Mouse (Mus musculus): ENCODE data around the gene Acmsd.
A peak's percentile ranks its signal among the peaks of the same experiment; 100 is the strongest.
"Not testable (repeated sequence)": the region's sequence is repeated elsewhere in the genome, so short reads cannot be mapped to it uniquely, and the experiment has no call there.

Gene Acmsd

DNA sequence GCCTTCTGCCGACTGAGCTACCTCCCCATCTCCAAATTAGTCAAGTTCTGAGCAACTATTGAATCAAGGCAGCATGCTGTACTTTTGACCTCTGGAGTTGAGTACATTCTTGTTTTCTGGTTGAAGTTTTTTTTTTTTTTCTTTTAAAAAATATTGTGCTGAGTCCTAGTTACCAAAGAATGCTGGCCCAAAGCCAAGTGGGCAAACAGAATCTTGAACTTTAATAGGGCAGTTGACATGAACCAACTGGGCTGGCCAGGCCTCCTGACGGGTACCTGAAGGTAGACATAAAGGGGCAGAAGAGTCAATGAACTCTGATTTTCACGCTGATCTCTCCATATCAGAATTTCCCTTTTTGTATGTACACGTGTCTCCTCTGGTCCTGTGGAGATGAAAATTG, at the start of gene Acmsd:
Acmsd (plus strand) TSS at position 318 of the 400 bp plus-strand sequence.
- no peak for DNase-seq (ENCODE audit: low spot score)

DNA sequence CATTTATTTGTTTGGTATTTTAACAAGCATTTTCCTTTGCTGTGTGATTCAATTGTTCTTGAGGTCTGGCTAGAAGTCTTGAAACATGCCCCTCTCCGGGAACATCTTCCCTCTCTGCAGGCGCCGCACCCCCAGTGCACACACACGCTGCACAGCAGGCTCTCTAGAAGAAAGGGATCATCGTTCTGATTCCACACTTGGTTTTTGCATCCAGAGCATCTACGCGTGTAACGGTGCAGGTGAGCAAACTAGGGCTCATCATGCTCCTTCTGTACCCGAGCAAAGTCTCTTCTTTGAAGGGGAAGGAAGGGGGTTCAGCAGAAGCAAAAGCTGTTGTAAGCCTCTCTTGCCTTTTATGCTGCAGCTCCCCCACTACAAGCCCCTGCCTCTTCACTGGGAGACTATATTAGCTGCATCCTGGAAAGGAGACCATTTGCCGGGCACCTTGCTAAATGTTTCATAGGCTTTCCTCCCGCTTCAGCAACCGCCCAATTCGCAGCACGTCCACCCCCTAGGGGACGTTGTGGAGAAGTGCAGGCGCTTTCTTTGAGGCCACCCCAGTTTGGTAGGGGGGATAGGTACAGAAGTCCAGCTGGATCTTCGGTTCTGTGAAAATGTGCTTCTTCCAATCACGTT, 49.6 kb upstream of the Acmsd start, which contains the start of gene Tmem163:
Tmem163 (minus strand) TSS at position 51 of the 636 bp plus-strand sequence.
- peak; percentile 83 for DNase-seq (ENCODE audit: low spot score)

DNA sequence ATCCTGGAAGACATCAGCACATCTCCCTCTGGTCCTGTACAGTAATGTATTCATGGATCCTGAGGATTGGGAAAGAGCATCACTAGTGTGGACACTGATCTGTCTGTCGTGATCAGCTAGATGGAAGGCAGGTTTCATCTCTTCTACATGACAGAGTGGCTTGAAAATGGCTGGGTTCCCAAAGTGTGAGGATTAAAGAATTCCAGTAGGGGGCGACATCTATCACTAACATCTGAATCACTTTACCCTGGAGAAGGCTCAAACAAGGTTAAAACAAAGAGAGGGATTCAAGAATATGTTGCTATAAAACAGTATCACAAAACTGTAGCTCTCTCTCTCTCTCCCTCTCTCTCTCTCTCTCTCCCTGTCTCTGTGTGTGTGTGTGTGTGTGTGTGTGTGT, 32.7 kb upstream of the Acmsd start:
- DNase-seq (ENCODE audit: low spot score) = peak; percentile 57

DNA sequence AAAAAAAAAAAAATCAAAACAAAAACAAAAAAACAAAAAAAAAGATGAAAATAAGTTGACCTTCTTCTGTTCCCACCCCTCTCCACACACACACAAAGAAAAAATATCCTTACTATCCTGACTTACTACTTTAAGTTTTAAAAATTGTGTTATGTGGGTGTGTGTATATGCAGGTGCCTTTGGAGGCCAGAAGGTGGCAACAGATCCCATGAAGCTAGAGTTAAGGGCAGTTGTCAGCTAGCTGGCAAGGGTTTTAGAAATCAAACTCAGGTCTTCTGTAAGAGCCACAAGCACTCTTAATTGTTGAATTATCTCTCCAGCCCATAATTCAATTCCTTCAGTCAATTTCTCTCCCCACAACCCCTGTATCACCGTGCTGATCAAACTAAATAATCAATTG, 27.0 kb upstream of the Acmsd start:
- no peak for DNase-seq (ENCODE audit: low spot score)

DNA sequence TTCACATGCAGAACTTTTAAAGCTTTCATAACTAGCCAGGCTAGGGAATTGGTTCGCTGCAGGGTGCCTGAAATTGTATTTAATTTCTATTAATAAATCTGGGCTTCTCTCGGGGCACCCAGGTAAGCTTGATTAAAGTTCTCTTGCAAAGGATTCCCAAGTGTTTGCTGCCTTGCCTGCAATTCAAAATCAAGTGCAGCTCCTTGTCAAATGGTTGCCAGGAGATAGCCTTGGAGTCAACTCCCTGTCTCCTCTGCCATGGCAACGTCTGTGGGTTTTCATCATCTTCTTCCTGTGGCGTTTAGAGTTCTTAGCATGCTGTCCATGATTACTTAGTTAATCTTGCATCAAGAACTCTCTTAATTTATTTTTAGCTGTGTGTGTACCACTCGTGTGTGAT, 22.9 kb upstream of the Acmsd start:
- no peak for DNase-seq (ENCODE audit: low spot score)

DNA sequence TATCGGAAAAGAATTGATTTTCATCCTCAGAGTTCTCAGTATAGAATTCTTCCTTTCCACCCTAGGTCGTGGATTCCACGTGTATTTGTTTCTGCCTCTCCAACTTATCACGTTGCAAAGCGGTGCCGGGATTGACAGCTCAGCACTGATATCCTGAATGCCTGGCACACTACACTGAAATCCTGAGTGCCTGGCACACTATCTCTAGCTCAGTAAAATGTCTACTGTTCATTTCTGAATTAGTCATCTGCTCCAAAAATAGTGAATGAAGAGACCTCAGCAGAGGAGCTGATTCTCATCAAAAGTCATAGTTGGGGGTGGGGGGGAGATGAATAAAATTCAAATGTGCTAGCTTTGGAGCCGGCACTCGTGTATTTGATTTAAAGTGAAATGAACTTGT, 12.8 kb upstream of the Acmsd start:
- DNase-seq (ENCODE audit: low spot score) = no peak

DNA sequence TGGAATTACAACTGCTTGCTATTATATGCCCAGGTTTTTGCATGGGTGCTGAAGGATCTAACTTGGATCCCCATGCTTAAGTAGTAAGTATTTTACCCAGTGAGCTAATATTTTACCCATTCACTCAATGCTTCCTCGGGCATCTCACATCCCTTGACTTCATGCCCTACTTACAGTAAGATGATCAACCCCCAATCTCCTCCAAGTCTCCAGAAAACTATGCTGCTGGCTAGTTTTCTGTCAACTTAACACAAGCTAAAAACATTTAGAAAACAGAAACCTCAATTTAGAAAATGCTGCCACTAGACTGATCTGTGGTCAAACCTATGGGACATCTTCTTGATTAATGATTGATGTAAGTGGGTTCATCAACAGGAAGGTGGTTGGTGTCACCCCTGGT, 10.9 kb upstream of the Acmsd start:
- DNase-seq (ENCODE audit: low spot score) = no peak

DNA sequence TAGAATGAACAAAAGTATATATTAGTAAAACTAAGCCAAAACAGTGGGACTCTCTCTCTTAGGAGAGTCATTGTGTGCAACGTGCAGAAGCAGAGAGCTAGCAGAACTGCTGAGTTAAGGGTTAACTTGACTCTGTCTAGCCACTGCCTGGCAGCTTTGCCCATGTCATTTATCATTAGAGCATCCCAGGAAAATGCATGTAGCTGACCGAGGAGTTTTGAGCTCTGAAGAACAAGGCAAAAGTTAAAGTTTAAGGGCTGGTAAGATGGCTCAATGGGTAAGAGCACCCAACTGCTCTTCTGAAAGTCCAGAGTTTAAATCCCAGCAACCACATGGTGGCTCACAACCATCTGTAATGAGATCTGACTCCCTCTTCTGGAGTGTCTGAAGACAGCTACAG, 5.6 kb upstream of the Acmsd start:
- no peak for DNase-seq (ENCODE audit: low spot score)

DNA sequence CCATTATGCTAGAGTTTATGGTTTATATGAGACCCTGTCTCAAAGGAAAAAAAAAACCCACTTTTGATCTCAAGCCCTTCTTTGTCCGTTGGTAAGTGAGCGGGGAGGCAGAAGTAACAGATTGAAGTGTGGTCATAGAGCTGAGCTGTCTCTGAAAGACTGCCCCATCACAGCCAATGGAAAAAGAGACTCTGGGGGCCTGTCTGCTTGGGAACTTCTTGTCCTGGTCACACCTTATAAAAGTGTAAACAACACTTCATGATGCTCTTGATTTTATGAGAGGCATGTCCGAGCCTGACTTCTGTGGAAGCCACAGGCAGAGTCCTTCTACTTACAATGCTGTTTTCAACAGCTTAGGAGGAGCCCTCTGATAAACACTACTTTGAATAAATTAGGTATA, 1.9 kb downstream of the Acmsd start:
- DNase-seq (ENCODE audit: low spot score) = no peak

DNA sequence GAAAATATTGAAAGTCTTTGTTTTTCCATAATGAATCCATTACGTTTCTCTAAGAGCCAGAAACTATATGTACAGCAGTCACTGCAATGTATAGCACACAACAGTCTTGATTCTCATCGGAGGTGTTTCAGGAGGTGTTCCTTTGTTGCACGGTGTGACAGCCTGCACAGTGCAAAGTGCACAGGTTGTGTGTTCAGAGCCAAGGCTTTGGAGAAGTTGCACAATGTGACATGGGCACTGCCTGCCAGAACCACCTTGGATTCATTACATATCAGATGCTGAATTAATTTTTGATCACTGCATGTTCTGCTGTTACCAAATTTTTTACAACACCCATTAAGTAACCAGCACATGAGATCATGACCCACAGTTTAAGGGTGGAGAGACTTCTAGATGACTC, 3.2 kb downstream of the Acmsd start:
- no peak for DNase-seq (ENCODE audit: low spot score)

DNA sequence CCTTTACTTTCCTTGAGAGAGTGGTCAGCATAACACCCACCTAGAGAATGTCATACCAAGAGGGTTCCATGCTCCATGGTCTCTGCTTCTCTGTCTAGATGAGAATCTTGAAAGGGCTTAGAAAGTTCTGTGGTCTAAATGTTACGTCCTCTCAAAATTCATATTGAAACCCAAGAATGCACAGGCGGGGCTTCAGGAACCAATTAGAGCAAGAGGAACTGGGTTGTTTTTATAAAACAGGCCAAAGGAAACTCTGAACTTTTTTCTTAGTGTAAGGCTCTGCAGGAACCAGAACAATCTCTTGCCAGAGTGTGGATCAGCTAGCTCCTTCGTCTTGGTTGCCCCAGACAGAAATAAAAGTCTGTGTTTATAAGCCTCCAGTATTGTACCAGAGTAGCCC, 3.6 kb downstream of the Acmsd start:
- DNase-seq (ENCODE audit: low spot score) = no peak

DNA sequence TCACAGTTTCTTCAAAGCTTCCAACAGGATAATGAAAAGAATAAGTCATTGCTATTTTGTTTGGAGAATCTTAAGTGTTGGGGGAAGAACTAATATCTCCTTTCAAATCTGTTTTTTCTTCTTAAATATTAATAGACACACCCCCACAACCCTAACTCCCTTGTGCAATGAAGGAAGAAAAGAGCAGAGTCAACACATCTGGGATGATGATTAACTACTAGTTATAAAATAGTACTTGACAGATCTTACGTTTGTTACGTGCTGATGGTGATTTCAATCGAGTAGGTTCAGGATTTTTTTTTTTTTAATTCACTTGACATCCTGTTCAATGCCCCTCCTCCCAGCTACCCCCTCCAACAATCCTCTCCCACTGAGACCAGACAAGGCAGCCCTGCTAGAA, 6.1 kb downstream of the Acmsd start:
- DNase-seq (ENCODE audit: low spot score) = no peak

DNA sequence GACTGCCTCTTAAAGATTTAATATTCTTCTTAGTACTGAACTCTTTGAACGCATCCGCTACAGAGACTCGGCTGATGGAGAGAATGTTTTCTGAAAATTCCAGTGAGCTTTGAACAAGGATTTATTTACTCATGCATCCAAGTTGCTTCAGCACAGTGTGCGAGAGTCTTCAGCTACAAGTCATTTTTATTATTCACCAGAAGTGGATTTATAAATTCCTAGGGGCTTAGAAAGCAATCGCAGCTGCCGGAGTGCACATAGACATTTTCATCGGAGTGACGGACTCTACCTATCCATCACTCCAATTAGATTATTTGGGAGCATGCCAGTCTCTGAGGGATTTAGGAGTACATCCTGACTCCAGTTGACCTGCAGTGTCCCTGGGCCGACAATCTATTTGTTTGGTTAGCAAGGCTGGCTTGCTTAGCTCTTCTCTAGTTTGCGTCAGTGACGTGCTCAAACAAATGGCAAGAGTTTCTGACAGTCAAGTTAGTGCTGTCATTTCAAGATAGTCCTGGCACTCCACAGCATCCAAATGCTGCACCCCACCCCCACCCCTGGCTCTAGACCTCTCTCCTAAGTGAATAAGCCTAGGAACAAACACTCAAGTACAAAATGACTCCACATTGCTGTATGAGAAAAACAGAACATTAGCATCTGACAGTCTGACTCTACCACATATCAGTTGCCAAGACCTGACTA, 21.3 kb downstream of the Acmsd start:
- DNase-seq (ENCODE audit: low spot score) = no peak

DNA sequence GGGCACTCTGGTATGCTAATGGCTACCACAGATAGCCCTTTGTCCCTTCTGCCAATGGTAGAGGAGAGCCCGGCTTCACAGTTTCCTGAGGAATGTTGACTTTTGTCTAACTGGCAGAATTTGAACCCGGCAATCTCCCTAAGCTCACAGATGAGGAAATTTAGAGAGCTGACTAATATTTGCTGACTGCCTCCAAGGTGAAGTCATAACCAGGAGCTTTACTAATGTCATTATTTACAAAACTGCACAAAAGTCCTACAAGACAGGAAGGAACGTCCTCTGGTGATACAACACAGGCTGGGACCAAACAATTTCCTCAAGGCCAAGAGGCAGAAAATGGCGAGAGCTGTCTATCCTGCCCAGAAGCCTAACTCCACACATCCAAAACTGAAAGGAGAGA, 26.6 kb downstream of the Acmsd start:
- DNase-seq (ENCODE audit: low spot score) = no peak

DNA sequence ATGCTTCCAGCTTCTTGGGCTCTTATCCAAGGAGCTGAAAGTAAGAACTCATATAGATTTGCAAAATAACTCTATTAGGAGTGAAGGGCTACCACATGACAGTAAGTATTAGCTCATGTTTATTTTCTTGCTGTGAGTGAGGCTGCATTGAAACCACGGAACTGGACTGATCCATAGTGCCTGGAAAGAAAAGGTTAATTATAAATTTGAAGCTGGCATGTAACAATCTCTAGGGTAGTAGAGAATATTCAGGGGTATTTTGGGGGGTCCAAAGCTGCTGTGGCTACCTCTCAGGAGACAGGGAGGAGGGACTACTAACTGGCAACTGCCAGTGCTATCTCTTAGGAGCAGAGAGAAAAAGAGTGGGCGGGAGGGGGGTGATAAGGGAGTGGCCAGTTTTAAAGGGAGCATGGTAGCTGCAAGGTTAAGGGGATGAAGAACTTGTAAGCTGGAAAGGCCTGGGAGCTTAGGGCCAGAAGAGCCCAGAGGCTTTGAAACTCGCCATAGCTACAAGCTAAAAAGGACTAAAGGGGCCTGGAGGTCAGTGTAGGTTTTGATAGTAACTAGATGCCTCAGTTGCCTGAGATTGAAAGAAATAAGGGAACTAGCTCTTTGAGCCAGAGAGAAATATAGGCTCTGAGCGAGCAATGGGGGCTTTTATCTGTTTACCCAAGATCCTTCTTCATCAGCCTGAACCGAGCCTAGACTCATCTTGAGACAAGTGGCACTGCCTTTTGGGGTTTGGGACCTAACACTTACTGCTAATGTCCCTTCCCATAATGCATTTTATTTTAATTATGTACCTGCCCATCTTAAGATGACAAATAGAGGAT, 27.3 kb downstream of the Acmsd start:
- no peak for DNase-seq (ENCODE audit: low spot score)

DNA sequence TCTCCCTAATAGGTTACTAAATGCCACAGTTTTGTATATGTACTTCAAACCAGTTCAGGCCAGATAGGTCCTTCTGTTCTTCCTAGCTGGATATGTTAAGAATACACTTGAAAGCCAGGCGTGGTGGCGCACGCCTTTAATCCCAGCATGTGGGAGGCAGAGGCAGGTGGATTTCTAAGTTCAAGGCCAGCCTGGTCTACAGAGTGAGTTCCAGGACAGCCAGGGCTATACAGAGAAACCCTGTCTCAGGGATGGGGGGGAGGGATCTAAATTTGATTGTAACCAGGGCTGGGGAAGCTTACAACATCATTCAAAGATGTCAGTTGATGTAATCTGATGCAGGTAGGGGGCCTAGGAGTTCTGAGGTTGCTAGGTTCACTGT, 27.9 kb downstream of the Acmsd start:
- not testable (repeated sequence) for DNase-seq (ENCODE audit: low spot score)

DNA sequence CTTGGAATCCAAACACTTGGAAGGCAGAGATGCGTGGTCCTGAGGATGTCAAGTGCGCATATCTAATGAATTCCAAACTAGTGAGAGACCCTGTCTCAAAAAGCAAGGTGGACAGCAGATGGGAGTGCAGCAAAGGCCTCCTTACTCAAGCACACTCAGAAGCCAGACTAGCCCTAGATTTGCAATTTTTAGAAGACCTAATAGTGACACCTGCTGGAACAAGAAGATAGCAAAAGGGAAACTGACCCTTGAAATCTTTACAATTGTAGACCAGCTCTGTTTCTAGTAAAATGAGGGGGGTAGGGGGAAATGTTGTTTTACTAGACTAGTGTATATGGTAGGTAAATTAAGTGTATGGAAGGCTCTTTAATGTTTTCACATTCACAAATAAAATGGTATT, 36.3 kb downstream of the Acmsd start:
- DNase-seq (ENCODE audit: low spot score) = peak; percentile 56

DNA sequence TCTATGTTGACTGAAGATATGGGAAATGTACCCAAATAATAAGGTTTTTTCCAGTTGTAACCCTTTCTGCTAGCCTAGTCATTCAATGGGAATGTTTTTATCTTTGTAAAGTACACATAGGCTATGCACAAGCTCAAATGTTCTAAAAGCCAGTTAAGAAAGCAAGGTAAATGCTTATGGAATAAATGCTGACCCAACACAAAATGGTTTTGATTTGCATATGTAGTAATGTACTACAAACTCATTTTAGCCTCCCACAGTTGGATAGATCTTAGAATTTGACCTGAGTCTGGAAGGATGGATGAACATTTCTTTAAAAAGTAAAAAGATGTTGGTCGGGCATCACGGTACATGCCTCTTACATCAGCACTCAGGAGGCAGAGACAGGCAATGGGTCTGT, 37.5 kb downstream of the Acmsd start:
- DNase-seq (ENCODE audit: low spot score) = no peak

DNA sequence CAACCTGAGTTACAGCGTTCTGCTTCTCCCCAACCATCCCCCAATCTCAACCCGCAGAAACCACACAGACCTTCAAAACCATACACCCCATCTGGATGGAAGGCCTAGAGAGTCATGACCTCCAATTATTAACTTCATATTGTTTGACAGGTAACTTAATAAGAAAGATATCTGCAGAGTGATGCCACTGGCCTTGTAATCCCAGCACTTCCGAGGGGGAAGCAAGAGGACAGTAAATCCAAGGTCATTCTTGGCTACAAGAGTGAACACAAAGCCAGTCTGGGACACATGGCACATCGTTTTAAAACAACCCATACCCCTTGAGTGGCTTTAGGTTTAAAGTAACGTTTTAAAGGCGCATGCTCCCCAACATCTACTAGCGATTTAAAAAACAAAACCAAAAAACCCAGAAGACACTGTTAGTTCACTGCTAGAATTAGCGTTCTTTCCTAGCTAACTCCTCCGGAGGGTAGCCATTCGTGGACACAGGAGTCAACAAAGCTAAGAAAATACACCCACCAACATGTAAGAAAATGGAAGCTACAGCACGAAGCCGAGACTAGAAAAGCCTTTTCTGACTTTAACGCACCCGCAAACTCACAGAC, 44.1 kb downstream of the Acmsd start:
- DNase-seq (ENCODE audit: low spot score) = no peak

DNA sequence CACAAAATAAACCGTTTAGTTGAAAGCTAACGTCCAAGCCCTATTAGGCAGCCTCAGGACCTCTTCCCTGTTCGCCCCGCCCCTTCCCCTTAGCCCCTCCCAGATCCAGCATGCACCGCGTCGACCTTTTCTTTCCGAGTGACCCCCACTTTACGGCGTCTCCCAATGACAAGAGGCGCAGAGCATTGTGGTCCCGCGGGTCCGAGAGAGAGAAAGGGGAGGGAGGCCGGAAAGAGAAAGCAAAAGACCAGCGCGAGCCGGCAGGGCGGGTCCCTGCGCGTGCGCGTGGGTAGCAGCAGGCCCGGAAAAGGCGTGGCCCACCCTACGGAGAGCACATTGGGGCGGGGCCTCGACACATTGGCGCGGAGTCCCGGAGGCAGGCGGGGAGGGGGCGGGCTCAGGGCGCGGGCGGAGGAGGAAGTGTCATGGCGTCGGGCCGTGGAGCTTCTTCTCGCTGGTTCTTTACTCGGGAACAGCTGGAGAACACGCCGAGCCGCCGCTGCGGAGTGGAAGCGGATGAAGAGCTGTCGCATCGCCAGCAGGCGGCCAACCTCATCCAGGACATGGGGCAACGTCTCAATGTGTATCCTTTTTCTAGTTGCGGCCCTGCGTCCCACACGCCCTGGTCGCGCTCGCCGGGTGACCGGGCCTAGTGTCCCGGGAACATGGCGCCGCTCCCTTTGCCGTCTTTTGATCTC, 44.7 kb downstream of the Acmsd start, which contains the start of gene Ccnt2:
Ccnt2 (plus strand) TSS at position 362 of the 698 bp plus-strand sequence.
- DNase-seq (ENCODE audit: low spot score) = peak; percentile 99

DNA sequence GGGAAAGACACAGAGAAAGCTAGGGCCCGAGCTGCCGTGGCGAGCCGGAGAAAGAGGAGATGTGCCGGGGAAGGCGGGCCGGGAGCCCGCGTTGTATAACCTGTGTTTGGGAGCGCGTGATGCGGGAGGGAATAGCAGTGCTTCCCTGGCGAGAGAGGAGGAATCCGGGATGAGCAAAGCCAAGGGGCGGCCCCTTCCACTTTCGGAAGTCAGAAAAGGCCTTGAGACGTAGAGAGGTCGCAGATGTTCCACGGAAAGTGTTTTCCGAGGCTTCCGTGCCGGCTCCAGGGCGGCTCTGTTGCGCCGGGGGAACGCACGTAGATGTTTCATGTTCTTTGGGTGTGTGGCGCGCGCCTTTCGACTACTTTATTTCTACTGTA, 45.3 kb downstream of the Acmsd start:
- peak; percentile 54 for DNase-seq (ENCODE audit: low spot score)

DNA sequence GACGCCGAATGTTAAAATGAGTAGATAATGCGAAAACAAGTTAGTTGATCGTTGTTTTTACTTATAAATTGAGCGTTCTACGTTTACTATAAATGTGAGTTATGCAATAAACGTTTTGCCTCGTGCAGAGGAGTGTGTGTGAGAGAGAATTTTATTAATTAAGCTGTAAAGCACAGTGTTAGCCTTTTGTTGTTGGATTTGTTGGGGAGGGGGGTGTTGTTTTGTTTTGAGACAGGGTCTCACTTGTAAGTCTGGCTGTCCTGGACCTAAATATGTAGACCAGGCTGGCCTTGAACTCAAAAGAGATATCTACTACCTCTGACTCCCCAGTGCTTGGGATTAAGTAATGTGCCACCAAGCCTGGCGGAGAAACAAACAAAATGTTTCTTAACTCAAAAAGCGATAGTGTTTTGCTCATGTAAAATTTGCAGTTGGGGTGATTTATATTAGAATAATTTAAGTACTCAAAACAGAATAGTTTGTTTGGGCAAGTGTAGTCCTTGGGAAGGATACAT, 46.0 kb downstream of the Acmsd start:
- no peak for DNase-seq (ENCODE audit: low spot score)

Data from retina, embryonic 14.5 days (tissue).